Mouse (Mus musculus): ENCODE results near the gene Shisal2b.
"Not testable (repeated sequence)": the region's sequence is repeated elsewhere in the genome, so short reads cannot be mapped to it uniquely, and the experiment has no call there.

Gene Shisal2b

DNA sequence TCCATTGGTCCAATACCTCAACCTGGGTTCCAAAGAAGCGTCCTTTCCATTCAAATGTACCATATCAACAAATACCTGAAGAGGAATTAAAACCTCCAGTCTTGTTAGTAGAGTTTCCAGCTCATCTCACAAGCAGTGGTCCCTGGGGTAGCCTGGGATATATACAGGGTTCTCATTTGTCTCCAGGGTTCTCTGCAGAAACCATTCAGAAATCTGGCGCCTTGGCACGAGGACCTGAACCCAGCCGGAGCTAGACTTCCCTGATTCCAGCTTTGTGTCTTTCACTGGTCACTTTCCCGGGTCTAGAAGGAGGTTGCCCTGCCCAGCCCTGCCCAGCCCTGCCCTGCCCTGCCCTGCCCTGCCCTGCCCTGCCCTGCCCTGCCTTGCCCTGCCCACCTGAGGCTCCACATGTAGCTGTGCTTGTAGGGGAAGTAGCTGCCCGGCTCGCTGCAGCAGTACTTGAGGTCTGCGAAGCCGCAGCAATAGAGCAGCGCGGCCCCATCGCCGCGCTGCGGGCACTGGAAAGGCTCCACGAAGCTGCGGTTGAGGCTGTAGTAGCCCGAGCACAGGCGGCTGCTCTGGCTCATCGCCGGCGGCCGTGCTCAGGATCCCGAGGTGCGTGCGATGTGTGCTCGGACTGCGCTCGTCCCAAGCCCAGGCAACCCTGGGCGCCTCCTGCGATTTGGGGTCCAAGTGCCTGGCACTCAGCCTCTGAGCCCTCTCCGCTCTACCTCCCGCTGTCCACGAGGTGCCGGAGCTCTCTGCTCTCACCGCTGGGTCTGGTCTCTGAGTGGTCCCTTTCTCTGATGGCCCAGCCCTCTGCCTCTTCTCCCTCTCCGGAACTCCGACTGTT lies at the start of gene Shisal2b:
TSS of gene Shisal2b (minus strand) at position 767 of the 853 bp plus-strand sequence.
- no peak for DNase-seq (ENCODE audit: low spot score in 2 of 2)

DNA sequence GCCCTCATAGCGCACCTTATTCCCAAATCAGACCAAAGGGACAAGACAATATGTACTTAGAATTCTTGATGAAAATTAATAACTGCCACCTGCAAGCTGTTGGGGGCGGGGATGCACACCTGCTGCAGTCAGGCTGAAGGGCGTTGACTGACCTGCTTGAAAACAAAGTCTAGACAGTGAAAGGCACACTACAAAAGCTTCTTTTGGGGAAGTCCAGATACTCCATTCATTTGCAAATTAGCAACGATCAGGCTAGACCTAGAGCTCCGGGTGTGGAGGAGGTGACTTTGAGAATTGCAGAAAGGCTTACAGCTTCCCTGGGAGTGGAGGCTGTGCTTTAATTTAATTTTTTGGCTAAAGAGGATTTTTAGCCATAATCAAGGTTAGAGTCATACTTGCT lies 47.9 kb upstream of the Shisal2b start:
- not testable (repeated sequence) for DNase-seq (ENCODE audit: low spot score in 2 of 2)

DNA sequence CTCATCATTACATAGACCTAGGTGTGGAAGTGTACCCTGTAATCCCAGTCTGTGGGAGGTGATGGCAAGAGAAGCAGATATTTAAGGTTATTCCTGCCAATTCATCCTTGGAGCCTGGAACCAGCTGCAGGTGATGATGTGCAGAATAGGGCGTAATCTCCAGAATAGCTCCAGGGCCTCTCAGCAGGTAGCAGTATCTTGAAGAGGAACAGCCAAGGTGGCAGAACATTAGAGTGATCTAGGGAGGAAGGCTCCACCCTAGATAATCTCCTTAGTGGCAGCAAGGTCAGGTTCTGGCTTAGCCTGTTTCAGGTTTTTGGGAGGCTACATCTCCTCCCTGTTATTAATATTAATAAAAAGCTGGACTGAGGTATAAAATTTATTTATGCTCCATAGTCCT lies 47.3 kb upstream of the Shisal2b start:
- not testable (repeated sequence) for DNase-seq (ENCODE audit: low spot score in 2 of 2)

DNA sequence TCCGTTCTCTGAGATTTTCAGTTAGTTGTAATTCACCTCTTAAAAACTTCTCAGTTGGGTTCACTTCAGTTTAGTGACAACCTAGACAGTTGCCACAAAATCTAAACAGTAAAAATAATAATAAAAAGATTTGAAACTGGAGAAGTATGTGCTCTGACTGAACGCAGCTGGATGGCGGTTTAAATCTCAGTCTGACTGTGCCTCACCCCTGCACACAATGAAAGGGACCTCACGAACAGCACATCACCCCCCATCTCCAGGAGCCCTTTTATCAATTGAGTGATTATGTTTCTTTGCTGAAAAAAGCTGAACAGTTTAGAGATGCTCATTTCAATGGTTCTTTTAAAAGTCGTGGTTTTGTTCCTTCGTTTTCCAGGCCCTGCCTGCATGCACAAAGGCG lies 45.0 kb upstream of the Shisal2b start:
- no peak for DNase-seq (ENCODE audit: low spot score in 2 of 2)

DNA sequence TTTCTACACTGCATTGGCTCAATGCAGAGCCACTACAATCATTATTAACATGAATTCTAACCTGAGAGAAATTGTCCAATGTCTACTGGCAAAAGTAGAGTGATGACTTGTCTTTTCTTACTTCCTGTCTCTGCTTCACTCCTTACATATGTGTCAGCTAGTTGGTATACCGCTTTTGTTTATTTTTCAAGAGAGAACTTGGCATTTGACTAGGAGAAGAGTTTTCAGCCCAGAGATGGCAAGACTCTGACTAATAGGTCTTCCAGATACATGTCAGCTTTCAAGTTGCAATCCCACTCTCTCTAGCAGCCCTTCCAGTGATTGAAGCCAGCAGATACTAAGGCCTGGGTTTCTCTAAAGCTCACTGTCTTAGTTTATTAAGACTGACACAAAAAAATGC lies 31.1 kb upstream of the Shisal2b start:
- DNase-seq (ENCODE audit: low spot score in 2 of 2), result no peak

DNA sequence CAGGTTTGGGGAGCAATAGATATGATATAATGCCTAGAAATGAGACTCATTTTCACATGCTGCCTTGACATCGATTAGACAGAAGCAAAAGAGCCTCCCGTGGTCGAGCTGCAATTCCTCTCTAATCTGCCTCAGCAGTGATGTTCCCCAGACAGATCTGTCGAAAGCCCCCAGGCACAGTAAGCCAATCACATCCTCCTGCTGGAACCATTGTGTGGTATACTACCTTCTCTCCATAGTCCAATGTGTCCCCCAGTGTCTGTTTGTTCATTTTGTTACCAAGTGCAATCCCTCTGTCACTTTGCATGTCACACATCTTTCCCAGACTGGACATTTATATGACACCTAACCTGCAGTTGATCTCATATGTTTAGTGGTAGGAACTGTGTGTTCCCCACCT lies 28.6 kb upstream of the Shisal2b start:
- DNase-seq (ENCODE audit: low spot score in 2 of 2), result no peak

DNA sequence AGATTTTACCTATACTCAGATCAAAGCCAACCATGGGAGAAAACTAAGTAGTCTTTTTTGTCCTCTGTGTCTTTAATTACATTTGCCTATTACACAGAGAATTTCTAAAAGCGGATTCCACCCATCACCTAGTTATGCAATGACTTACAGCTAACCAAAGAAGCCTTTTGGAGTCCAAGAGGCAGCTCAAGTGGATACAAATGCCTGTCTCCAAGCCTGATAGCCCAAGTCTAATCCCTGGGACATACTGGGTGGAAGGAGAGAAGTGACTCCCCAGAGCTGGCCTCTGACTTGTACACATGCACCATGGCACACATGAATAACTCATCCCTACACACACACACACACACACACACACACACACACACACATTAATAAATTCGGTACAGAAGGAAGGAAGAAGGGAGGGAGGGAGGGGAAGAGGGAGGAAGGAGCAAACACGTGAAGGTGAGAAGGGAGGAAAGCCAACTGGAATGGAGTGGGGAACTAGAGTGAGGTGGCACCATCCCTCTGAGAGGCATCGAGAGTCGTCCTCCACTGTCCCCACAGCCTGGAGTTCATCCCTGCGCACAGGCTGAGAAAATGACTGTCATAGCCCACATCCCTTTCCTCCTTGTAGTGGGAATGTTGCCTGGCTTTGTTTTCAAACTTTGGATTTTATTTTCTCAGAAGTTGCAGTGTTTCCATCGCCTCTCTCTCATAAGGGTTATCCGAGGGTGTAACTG lies 22.8 kb upstream of the Shisal2b start:
- no peak for DNase-seq (ENCODE audit: low spot score in 2 of 2)

DNA sequence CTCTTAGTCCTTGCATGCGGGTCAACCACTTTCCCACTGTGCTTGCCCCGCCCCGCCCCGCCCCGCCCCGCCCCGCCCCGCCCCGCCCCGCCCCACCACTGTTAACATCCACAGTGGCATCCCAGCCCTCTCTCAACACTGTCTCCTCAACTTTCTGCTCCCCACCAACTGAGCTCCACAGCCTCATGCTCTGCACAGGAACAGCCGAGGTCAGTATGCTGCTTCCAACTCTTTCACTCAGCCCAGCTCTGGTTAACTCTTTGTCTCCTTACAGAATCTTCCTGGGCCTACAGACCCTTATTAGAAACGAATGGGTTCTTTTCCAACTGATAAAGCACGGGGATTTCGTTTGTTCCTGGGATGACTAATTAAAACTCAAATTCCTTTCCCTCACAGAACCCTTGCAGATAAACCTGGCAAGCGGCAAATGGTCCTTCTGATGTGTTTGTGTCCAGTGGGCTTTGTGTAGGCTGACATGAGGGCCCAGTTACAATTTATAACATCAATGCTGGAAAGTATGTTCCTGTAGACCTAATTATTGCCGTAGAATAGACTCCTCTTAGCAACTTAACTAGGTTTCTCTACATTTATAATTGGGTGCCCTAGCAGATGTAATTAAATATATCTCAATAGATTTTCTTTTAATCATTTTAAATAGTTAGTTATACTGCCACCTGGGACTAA lies 20.0 kb upstream of the Shisal2b start:
- DNase-seq (ENCODE audit: low spot score in 2 of 2), result no peak

DNA sequence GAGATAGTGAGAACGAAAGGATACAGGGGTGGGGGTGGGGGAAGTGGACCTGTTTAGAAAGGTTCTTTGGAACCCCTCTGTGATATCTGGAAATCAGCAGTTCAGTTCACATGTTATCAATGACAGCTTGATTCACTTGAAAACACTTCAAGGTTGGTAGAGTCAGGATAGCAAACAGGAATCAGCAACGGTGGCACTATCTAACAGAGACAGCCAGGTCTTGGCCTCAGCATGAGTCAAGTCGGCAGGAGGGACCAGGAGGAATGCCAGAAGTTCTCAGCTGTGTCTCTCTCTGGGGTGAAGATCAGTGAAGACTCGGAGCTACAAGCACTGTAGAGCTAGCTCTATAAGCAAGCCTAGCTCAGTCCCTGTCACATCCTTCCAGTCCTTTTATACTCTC lies 14.8 kb upstream of the Shisal2b start:
- no peak for DNase-seq (ENCODE audit: low spot score in 2 of 2)

DNA sequence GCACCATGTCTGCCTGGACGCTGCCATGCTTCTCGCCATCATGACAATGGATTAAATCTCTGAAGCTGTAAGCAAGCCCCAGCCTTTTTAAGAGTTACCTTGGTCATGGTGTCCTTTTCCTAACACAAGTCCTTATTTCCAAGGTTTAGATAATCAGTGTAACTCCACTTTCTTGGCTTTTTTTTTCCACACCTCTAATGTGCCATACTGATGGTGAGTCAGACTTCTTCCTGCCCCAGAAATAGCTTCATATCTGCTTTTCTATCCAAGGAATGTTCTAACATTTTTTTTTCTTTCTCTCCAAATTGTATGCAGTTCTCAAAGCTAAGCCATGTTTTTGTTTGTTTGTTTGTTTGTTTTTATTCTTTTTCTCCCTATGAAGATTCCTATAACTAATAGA lies 6.2 kb upstream of the Shisal2b start:
- no peak for DNase-seq (ENCODE audit: low spot score in 2 of 2)

DNA sequence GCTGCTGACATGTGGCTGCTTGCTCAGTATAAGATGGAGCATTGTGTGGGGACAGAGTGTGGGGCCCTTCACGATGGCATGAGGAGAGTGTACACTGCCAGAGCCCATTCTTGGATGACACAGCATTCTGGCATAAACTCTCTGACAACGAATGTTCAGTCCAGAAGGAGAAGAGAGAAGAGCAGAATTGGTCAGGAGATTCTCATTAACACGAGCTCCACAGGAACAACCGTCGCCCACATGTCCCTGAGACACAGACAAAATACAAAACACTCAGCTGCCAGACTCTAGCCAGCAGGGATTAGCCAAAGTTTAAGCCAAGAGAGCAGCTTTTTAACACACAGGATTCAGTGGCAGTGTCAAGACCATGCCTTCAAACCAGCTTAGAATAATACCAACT lies 3.0 kb upstream of the Shisal2b start:
- no peak for DNase-seq (ENCODE audit: low spot score in 2 of 2)

DNA sequence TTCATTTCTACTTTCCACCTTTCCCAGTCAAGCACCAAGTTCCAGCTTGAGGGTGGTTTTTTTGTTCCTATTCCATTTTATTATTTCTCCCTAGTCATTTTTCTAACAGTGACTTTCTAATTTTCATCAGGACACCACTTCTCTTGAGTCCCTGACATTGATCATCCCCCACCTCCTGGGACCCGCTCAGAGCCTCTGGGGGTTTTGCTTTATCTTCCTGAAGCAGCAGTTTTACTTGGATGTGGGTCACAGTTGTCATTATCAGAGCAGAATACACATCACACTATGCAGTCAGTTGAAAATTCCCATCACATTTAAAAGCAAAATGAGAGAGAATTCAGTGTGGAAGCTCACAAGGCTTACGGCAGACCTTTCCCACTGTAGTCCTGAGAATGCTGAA lies 10.0 kb downstream of the Shisal2b start:
- no peak for DNase-seq (ENCODE audit: low spot score in 2 of 2)

DNA sequence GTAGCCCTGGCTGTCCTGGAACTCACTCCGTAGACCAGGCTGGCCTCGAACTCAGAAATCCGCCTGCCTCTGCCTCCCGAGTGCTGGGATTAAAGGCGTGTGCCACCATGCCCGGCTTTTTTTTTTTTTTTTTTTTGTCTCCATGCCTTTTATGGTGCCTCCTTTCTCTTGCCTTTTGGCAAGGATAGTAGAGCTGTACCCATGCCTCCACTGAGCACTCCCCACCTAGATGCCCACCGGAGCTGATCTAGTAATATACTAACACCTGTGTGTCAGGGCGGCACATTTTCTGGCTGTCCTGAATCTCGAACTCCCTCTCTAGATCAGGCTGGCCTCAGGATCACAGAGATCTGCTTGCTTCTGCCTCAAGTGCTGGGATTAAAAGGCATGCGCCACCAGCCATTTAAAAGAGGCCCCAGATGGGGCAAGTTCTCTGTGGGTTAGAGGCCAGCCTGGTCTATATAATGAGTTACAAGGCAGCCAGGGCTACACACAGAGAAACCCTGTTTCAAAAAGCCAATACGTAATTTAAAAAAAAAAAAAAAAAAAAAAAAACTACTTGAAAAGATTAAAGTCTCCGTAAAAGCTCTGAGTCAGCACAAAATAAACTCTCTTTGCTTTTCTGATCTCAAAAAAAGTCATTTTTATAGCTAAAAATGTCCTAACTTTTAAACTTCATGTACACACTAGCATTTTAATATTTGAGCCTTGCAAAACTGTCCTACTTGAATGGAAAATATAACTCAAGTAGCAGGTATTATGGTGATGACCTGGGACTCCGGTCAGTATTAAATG lies 20.2 kb downstream of the Shisal2b start:
- DNase-seq (ENCODE audit: low spot score in 2 of 2), result no peak

DNA sequence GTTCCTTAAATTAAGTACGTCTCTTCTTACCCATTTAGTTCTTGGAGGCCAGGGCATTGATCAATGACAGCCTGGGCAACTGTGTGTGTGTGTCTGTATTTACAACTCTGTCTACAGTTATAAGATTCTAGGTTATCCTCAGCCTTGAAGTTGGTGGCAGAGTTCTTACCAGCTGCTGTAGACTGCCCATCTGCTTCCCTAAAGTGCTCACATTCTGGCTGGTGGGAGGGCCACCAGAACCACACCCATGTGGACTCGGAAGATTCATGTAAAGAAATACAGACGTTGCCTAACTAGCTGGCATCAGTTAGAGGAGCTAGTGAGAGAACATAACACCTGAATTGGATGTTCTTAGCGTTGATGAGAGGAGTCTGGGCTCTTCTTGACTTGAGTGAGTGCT lies 21.8 kb downstream of the Shisal2b start:
- DNase-seq (ENCODE audit: low spot score in 2 of 2), result no peak

DNA sequence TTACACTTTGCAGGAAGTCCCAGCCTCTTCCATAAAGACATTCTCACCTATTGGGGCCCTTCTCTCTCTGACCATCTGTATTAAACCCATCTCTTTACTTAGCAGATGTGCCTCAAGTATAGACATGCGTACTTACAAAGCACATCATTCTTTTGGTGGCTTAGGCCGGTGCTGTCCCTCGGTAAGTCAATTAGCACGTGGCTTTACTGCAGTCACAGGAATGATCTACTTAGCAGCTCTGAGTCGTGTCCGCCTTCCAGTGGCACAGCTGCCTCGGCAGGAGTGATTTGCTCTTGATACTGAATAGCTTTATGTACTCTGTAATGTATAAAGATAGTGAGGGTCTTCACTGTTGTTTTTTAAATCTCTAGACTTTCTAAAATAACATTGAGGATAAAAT lies 26.1 kb downstream of the Shisal2b start:
- no peak for DNase-seq (ENCODE audit: low spot score in 2 of 2)

DNA sequence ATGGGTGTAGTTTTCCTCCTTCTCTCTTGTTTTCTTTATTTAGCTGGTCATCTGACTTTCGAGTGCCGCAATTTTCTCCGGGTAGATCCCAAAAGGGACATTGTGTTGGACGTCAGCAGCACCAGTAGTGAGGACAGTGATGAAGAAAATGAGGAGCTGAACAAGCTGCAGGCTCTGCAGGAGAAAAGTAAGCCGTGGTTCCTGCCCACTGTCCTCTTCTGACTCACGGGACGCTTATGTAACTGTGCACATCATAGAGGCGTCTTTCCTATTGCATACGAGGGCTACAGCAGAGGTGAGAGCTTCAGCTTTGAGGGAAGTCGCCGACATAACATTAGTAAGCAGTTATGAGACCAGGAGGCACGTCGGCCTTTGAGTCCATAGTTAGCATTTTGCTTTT lies 30.9 kb downstream of the Shisal2b start:
- peak in 1 of 2 experiments; percentile 6 for DNase-seq (ENCODE audit: low spot score in 2 of 2)

DNA sequence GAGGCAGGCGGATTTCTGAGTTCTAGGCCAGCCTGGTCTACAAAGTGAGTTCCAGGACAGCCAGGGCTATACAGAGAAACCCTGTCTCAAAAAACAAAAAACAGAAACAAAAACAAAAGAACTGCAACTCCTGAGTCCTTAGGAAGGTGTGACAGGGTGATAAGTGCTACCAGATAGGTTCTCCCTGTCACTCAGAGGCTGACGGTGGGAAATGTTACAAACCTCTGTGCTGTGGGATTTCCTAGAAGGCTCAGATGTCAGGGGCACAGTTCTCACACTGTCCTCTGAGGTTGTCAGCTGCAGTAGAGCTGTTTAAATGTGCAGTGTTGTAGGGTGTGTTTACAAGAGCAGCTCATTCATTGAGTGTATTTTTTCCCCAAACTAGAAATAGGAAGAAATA lies 38.2 kb downstream of the Shisal2b start:
- DNase-seq (ENCODE audit: low spot score in 2 of 2), result no peak

DNA sequence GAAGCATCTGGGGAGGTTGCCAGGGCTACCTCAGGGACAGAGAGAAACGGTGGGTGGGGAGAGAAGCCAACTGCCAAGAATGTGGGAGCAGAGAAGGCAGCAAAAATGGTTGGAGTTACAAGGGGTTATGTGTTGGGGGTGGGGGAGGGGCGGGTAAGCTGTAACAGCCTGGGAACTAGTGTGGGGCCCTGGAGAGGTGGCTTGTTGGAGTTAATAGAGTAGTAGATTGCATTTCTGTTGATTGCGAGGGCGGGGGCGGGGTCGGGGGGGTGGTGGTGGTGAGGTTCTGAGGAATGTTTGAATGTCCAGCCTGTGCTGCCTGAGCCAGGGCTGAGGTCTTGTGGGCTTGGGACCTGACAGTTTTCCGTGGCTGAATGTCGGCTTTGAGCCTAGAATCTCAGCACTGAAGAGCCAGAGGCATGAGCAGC lies 41.3 kb downstream of the Shisal2b start:
- DNase-seq (ENCODE audit: low spot score in 2 of 2), result no peak

DNA sequence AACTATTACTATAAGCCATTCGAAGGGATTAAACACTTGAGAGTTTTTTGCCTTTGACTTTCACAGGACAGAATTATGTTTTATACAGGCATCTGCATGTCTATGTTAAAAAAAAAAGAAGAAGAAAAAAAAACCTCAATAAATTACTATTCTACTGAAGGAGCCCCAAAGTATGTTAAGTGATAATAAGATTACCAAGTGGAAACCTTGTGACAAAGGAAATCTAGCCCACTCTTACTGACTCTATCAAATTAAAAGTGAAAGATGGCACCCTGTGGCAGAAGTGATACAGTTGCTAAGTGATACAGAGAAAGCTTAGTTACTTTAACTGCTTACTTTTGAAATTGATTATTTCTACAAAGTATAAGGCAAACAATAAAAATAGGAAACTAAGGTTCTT lies 41.8 kb downstream of the Shisal2b start:
- no peak for DNase-seq (ENCODE audit: low spot score in 2 of 2)

DNA sequence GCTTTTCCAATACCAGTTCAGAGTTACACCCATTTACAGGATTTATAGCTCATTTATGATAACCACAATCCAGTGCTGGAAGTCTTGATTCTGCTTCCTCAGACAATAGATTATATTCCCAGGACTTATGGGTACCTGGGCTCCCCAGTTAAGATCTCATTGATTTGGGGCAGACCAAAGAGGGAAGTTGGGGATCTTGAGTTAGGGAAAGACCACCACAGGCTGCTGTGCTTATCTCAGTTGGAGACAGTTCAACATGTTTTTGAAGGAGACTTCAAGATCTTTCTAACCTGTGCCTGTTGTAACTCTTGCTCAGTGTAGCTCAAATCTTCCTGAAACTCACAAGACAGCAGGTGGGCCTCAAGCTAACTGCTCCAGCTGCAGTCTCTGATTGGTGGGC lies 42.5 kb downstream of the Shisal2b start:
- DNase-seq (ENCODE audit: low spot score in 2 of 2), result no peak

DNA sequence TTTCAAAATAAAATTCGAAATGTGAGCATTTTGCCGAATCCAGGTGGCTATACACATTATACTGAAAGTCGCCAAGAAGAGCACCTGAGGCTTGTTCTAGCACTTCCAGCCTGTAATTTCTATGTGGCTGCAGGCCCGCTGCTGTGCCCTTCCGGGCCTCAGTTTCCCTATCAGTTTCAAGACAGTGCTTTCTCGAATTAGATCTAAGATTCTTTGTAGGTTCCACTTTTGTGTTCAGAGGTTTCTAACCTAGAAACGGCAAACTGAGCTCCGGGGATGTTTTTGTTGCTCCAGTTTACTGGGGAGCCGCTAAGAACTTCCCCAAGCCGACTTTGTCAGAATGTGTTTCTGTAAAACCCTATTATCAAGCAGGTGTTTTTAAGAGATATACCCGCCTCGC lies 46.0 kb downstream of the Shisal2b start:
- no peak for DNase-seq (ENCODE audit: low spot score in 2 of 2)
